Mouse (Mus musculus) embryonic fibroblast, embryonic 13.5 days (primary cell): Measurements from ENCODE around the gene Hs2st1.

Experiments
- CTCF ChIP-seq: IDR thresholded peaks from 2 replicates; pipeline ENCODE4 v1.5.1; 2011; ENCODE audit warnings: mild to moderate bottlenecking, control low read depth, low read length, moderate library complexity, borderline replicate concordance; ENCODE audit not compliant: insufficient read depth
- POLR2A ChIP-seq: IDR thresholded peaks from 2 replicates; pipeline ENCODE4 v1.6.1; 2011; ENCODE audit warnings: low read depth, mild to moderate bottlenecking, control low read depth, low read length, moderate library complexity

DNA sequence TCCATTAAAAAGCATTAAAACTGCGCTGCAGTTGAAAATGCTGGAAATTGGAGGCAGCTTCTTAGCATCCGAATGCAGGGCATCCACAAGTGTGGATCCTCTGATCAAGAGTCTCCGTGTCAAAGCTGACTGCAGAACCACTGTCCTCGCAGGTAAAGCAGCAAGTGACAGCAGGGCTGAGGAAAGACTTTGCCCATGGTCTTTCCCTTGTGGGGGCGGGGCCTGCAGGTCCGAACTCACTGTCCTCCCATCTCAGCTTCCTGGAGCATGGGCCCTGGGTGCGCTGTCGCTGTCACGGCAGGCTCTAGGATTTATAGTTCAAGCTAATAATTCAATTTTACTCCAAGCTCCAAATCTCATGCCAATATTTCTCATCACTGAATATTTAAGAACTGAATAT, 15.5 kb downstream of the Hs2st1 start:
- TF ChIP-seq CTCF (no peak), POLR2A (no peak)
